10 mouse cellular contexts compared by ENCODE assay signal in the genomic region with DNA sequence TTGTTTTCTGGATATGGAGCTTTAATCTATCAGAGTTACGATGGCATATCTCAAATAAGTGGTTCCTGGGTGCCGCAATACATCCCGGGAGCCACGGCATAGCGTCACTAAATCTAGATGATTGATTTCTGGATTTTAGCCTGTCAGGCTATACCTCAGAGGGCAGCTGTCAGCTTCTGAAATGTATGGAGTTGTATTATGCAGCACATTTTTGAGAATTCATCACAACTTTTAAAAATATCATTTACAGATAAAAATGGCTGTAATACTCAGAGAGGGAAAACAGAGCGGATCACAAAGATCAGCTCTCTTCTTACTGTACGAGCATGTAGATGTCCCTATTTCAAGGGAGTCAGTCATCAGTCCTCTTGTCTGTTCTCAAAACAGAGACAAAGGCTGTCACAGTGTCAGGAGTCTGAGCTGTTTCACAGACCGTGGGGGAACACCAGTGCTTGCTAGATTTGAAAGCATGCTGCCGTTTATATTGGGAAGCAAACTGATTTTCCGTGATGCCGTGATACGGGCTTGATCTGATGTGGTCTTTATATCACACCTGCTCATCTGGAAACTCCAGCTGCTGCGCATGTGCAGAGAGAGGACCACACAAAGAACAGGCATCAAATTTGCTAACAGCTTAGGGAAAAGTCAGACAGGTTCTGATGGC.
DNase-seq lines count a peak whose midpoint lies in the region; ATAC-seq lines count a peak whose summit lies in the region.
"Had no signal": no experiment of that assay in that cellular context is flagged by ENCODE, and none has a peak within 500 bp of the region (broad histone marks: within the 10 kb centered on the region; RNA-seq: fewer than 3 reads in every experiment).

No protein-coding gene starts in this region.

- peak overlapping the region; percentile 61 for H3K9ac ChIP-seq in hindbrain, embryonic 16.5 days (ENCODE audit: low read depth, low read length)
- H3K9ac ChIP-seq: stomach, embryonic 15.5 days had no signal

- ATAC-seq in cerebellum, adult (ENCODE audit: insufficient number of reproducible peaks, low FRiP score, low TSS enrichment): no peak
- ATAC-seq in hindbrain, embryonic 16.5 days: peak; percentile 82
- ATAC-seq in erythroid progenitor cell, adult 5-6 weeks (replicated peaks; ENCODE audit: low FRiP score, poor library complexity, severe bottlenecking): no peak

- peak overlapping the region; percentile 16 for H3K4me3 ChIP-seq in hindbrain, embryonic 16.5 days (ENCODE audit: low read length)
- H3K4me3 ChIP-seq: stomach, embryonic 15.5 days had no signal

- 34% methylated on average over 13 of the region's 13 CpGs for WGBS in hindbrain, embryonic 16.5 days

- peak overlapping the region; percentile 78 for H3K27ac ChIP-seq in hindbrain, embryonic 16.5 days (ENCODE audit: low read depth, low read length)
- H3K27ac ChIP-seq: stomach, embryonic 15.5 days had no signal

- peak overlapping the region; percentile 48 for H3K4me2 ChIP-seq in hindbrain, embryonic 16.5 days (ENCODE audit: low read length)
- H3K4me2 ChIP-seq: stomach, embryonic 15.5 days had no signal

- no peaks in the 10 kb centered on the region for H3K27me3 ChIP-seq in hindbrain, embryonic 16.5 days (replicated peaks; ENCODE audit: control insufficient read depth, insufficient read depth, low read length)
- H3K27me3 ChIP-seq: stomach, embryonic 15.5 days had no signal

- DNase-seq in cerebellum, postnatal 10 days: peak; percentile 10 to 13
- peak; percentile 13 for DNase-seq in mesoderm, embryonic 11.5 days (ENCODE audit: low read depth, low spot score)
- DNase-seq in right cerebral cortex, postnatal 10 days (ENCODE audit: low spot score in 2 of 2): peak; percentile 35 to 40
- no peak for DNase-seq in kidney, postnatal 10 days
- DNase-seq in heart, adult 11 months: no peak
- DNase-seq: lung, adult 18-20 months had no signal

- H3K9me3 ChIP-seq in hindbrain, embryonic 16.5 days (ENCODE audit: control insufficient read depth, low read length): no peaks in the 10 kb centered on the region
- H3K9me3 ChIP-seq: stomach, embryonic 15.5 days had no signal

- H3K36me3 ChIP-seq in hindbrain, embryonic 16.5 days (ENCODE audit: control insufficient read depth, insufficient read depth, low read length): no peaks in the 10 kb centered on the region
- H3K36me3 ChIP-seq: stomach, embryonic 15.5 days had no signal

- H3K4me1 ChIP-seq in hindbrain, embryonic 16.5 days (ENCODE audit: control insufficient read depth, insufficient read depth, low read depth, low read length): no peaks in the 10 kb centered on the region; the same call in 1 of the 2 replicates
- H3K4me1 ChIP-seq: stomach, embryonic 15.5 days had no signal

Comparison
In these comparisons a context has a peak if more than half of its experiments do, and no peak if none do; other contexts are left out.
1. DNase-seq: peak in cerebellum, postnatal 10 days (2 of 2), mesoderm, embryonic 11.5 days (single experiment) and right cerebral cortex, postnatal 10 days (2 of 2); none in kidney, postnatal 10 days (single experiment) and heart, adult 11 months (single experiment).